Mouse (Mus musculus) neural tube, embryonic 14.5 days (tissue): ENCODE results near the gene Rbfox3. TPM values are rescaled to one million over a fixed set of nuclear protein-coding genes. Genes with fewer than 3 reads are reported as not detected.

Source experiments
- ATAC-seq: fragments of 200-750 bp; cut with Nextera tagmentation; 2 replicates; pipeline ENCODE4 v1.8.0; 2017; ENCODE audit warnings: low read depth, mild to moderate bottlenecking, moderate TSS enrichment, moderate library complexity
- H3K27ac ChIP-seq: fragments of 300-500 bp; sonication (generic); 2 replicates; pipeline ENCODE4 v1.5.1; 2014; ENCODE audit warnings: low read depth, mild to moderate bottlenecking, control low read depth, low read length, moderate library complexity, mixed read lengths
- H3K27me3 ChIP-seq: fragments of 300-500 bp; sonication (generic); 2 replicates; pipeline ENCODE4 v1.6.1; 2014; ENCODE audit warnings: low read length; ENCODE audit not compliant: control insufficient read depth, insufficient read depth
- H3K36me3 ChIP-seq: fragments of 300-500 bp; sonication (generic); 2 replicates; pipeline ENCODE4 v1.6.1; 2014; ENCODE audit warnings: low read length, mixed read lengths; ENCODE audit not compliant: control insufficient read depth, insufficient read depth
- H3K4me1 ChIP-seq: fragments of 300-500 bp; sonication (generic); 2 replicates; pipeline ENCODE4 v1.6.1; 2014; ENCODE audit warnings: low read length; ENCODE audit not compliant: control insufficient read depth, insufficient read depth
- H3K4me2 ChIP-seq: fragments of 300-500 bp; sonication (generic); 2 replicates; pipeline ENCODE4 v1.6.1; 2014; ENCODE audit warnings: mild to moderate bottlenecking, low read depth, low read length, control low read depth
- H3K4me3 ChIP-seq: fragments of 300-500 bp; sonication (generic); 2 replicates; pipeline ENCODE4 v1.5.1; 2014; ENCODE audit warnings: low read depth, low read length, control low read depth, mixed read lengths
- H3K9ac ChIP-seq: fragments of 300-500 bp; sonication (generic); replicated peaks from 2 replicates; pipeline ENCODE4 v1.6.1; 2014; ENCODE audit warnings: low read depth, mild to moderate bottlenecking, control low read depth, low read length, mixed read lengths
- H3K9me3 ChIP-seq: fragments of 300-500 bp; sonication (generic); 2 replicates; pipeline ENCODE4 v1.6.1; 2016; ENCODE audit warnings: low read length; ENCODE audit not compliant: control insufficient read depth
- WGBS: fragments of 180-500 bp; shearing (Covaris S2); extraction: QIAGEN DNeasy Blood & Tissue Kit; methylation state at CpG from one replicate; pipeline ENCODE4 v1.1.7; 2014; 5-methylcytosine and 5-hydroxymethylcytosine counted together
- polyA plus RNA-seq: library from polyadenylated mRNA; unstranded; fragments of >200 nt; fragmentation: Nextera tagmentation; extraction: Ambion mirVana; gene quantifications from 2 replicates; pipeline ENCODE4 v1.2.1, GENCODE M21; 2014

Gene Rbfox3
- polyA plus RNA-seq, 1 experiment from 2014 or later: 82.7 TPM

GRCm38 (mm10) chr11:118889500-118889899 is 21.9 kb downstream of the Rbfox3 start:
- Histone ChIP-seq H3K4me2 (no peak overlapping the region), H3K36me3 (no peaks in the 10 kb centered on the region), H3K27me3 (no peaks in the 10 kb centered on the region), H3K9ac (no peak overlapping the region), H3K4me1 (peaks cover 14% of the 10 kb centered on the region; the same call in 1 of the 2 replicates), H3K9me3 (no peaks in the 10 kb centered on the region), H3K4me3 (no peak overlapping the region), H3K27ac (no peak overlapping the region)
- no peak for ATAC-seq
- WGBS: 87% methylated on average over 4 of the region's 4 CpGs

GRCm38 (mm10) chr11:118888426-118888825 is 23.0 kb downstream of the Rbfox3 start:
- Histone ChIP-seq H3K27ac (no peak overlapping the region), H3K36me3 (no peaks in the 10 kb centered on the region), H3K4me2 (no peak overlapping the region), H3K4me3 (no peak overlapping the region), H3K27me3 (no peaks in the 10 kb centered on the region), H3K4me1 (peaks cover 14% of the 10 kb centered on the region), H3K9me3 (no peaks in the 10 kb centered on the region), H3K9ac (no peak overlapping the region)
- 82% methylated on average over 8 of the region's 8 CpGs for WGBS
- ATAC-seq: no peak

- Histone ChIP-seq H3K9ac (no peak overlapping the region), H3K27me3 (no peaks in the 10 kb centered on the region), H3K4me2 (no peak overlapping the region), H3K9me3 (no peaks in the 10 kb centered on the region), H3K4me1 (peaks cover 14% of the 10 kb centered on the region), H3K36me3 (no peaks in the 10 kb centered on the region), H3K27ac (no peak overlapping the region), H3K4me3 (no peak overlapping the region)
- no peak for ATAC-seq
These were observed 24.2 kb downstream of the Rbfox3 start for GRCm38 (mm10) chr11:118887206-118887605.

GRCm38 (mm10) chr11:118886269-118886965 is 25.0 kb downstream of the Rbfox3 start:
- no peak overlapping the region for H3K27ac ChIP-seq
- no peaks in the 10 kb centered on the region for H3K9me3 ChIP-seq
- H3K4me2 ChIP-seq: no peak overlapping the region
- H3K27me3 ChIP-seq: no peaks in the 10 kb centered on the region
- ATAC-seq: no peak
- H3K36me3 ChIP-seq: no peaks in the 10 kb centered on the region
- H3K4me1 ChIP-seq: peaks cover 14% of the 10 kb centered on the region
- H3K4me3 ChIP-seq: no peak overlapping the region
- no peak overlapping the region for H3K9ac ChIP-seq
- 92% methylated on average over 11 of the region's 11 CpGs for WGBS

- WGBS: 86% methylated on average over 8 of the region's 8 CpGs
- Histone ChIP-seq H3K4me3 (no peak overlapping the region), H3K4me2 (no peak overlapping the region), H3K9me3 (no peaks in the 10 kb centered on the region), H3K36me3 (no peaks in the 10 kb centered on the region), H3K4me1 (peaks cover 8% of the 10 kb centered on the region), H3K9ac (no peak overlapping the region), H3K27ac (no peak overlapping the region), H3K27me3 (no peaks in the 10 kb centered on the region)
- no peak for ATAC-seq
These were observed 25.8 kb downstream of the Rbfox3 start for GRCm38 (mm10) chr11:118885604-118886003.

GRCm38 (mm10) chr11:118885135-118885534 is 26.3 kb downstream of the Rbfox3 start:
- 89% methylated on average over 16 of the region's 16 CpGs for WGBS
- H3K4me1 ChIP-seq: peaks cover 7% of the 10 kb centered on the region
- H3K27ac ChIP-seq: no peak overlapping the region
- no peak overlapping the region for H3K9ac ChIP-seq
- H3K36me3 ChIP-seq: no peaks in the 10 kb centered on the region
- H3K4me2 ChIP-seq: no peak overlapping the region
- H3K27me3 ChIP-seq: no peaks in the 10 kb centered on the region
- H3K9me3 ChIP-seq: no peaks in the 10 kb centered on the region
- no peak for ATAC-seq
- no peak overlapping the region for H3K4me3 ChIP-seq

GRCm38 (mm10) chr11:118883143-118883542 is 28.3 kb downstream of the Rbfox3 start:
- no peaks in the 10 kb centered on the region for H3K27me3 ChIP-seq
- H3K9ac ChIP-seq: no peak overlapping the region
- H3K9me3 ChIP-seq: no peaks in the 10 kb centered on the region
- H3K4me3 ChIP-seq: no peak overlapping the region
- H3K27ac ChIP-seq: no peak overlapping the region
- no peak overlapping the region for H3K4me2 ChIP-seq
- ATAC-seq: no peak
- H3K36me3 ChIP-seq: no peaks in the 10 kb centered on the region
- WGBS: 78% methylated on average over 9 of the region's 9 CpGs
- peaks cover 7% of the 10 kb centered on the region for H3K4me1 ChIP-seq

- Histone ChIP-seq H3K36me3 (no peaks in the 10 kb centered on the region), H3K9ac (no peak overlapping the region), H3K4me1 (peaks cover 7% of the 10 kb centered on the region), H3K4me2 (no peak overlapping the region), H3K27me3 (no peaks in the 10 kb centered on the region), H3K27ac (no peak overlapping the region), H3K9me3 (no peaks in the 10 kb centered on the region), H3K4me3 (no peak overlapping the region)
- 42% methylated on average over 11 of the region's 11 CpGs for WGBS
- ATAC-seq: no peak
These were observed 29.5 kb downstream of the Rbfox3 start for GRCm38 (mm10) chr11:118881786-118882495.

GRCm38 (mm10) chr11:118879466-118880150 is 31.8 kb downstream of the Rbfox3 start:
- Histone ChIP-seq H3K4me1 (peaks cover 26% of the 10 kb centered on the region), H3K4me3 (no peak overlapping the region), H3K27me3 (no peaks in the 10 kb centered on the region), H3K9me3 (no peaks in the 10 kb centered on the region), H3K9ac (no peak overlapping the region), H3K4me2 (no peak overlapping the region), H3K36me3 (no peaks in the 10 kb centered on the region), H3K27ac (no peak overlapping the region)
- ATAC-seq: no peak
- WGBS: 86% methylated on average over 8 of the region's 8 CpGs
